Mouse (Mus musculus) gastrocnemius, postnatal 25 days (tissue): ENCODE results near the gene Wasf2. TPM values are rescaled to one million over a fixed set of nuclear protein-coding genes. Genes with fewer than 3 reads are reported as not detected.
A peak's percentile ranks its signal among the peaks of the same experiment; 100 is the strongest.

ENCODE experiments used
- DNase-seq: peaks from one replicate; pipeline ENCODE4 v3.0.0; 2022
- total RNA-seq, 2 experiments: library from RNA; stranded (reverse); gene quantifications; 1 replicate in 1 of 2; 2 replicates in 1 of 2; pipeline ENCODE4 v1.2.3; 2021

Wasf2 gene
- total RNA-seq, 2 experiments from 2014 or later = 33.8 to 39.7 TPM

DNA sequence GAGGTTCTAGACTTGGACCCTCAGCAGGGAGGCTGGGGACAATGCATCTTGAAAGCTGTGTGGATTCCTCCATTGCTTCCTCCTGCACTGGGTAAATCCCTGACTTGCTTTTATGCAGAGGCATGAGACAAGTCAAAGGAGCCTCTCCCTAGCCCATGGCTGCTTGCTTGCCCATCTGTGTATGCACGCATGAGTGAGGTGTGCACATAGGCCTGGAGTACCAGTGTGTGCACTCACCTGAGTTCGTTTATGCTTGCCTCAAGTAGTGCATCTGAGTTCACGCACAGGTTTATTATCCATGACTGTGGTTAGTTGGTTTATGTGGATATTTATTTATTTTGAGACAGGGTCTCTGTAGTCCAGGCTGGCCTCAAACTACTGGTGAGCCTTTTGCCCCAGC, 71.9 kb downstream of the Wasf2 start:
- no peak for DNase-seq

DNA sequence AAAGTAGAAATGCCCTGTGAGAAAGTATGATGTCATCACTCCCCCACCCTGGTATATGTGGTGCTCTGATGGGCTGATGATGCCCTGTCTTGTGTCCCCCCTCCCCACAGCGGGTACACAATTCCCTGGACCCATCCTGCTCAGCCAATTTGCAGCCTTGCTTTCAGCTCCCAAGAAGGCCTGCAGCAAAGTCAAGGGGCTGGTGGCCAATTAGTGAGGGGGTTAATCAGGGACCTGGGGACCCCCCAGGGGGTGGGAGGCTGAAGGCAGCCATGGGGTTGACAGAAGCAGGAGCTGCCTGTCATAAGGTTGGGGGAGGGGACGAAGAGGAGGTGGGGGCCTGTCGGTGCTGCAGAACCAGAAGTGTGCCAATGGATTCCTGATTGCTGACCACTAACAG, 73.3 kb downstream of the Wasf2 start:
- DNase-seq = no peak

- no peak for DNase-seq
Measured at GRCm38 (mm10) chr4:133204379-133204778, 74.1 kb downstream of the Wasf2 start.

DNA sequence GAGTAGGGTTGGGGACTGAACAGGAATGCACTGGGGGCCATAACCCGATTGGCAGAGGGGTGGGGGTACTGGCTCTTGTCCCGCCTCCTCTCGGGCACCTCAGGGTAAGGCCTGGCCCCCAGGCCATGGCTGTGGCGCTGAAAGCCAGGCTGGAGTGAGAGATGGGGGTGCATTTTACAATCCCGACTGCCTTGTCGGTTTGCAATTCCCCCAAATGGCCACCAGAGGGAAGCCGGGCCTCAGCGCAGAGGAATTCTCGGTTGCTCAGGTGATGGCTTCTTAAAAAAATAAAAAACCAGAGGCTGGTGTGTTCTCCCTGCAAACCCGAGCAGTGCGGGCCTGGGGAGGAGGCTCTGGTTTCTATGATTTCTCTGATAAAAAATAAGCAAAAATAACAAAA, 79.1 kb downstream of the Wasf2 start:
- no peak for DNase-seq

DNA sequence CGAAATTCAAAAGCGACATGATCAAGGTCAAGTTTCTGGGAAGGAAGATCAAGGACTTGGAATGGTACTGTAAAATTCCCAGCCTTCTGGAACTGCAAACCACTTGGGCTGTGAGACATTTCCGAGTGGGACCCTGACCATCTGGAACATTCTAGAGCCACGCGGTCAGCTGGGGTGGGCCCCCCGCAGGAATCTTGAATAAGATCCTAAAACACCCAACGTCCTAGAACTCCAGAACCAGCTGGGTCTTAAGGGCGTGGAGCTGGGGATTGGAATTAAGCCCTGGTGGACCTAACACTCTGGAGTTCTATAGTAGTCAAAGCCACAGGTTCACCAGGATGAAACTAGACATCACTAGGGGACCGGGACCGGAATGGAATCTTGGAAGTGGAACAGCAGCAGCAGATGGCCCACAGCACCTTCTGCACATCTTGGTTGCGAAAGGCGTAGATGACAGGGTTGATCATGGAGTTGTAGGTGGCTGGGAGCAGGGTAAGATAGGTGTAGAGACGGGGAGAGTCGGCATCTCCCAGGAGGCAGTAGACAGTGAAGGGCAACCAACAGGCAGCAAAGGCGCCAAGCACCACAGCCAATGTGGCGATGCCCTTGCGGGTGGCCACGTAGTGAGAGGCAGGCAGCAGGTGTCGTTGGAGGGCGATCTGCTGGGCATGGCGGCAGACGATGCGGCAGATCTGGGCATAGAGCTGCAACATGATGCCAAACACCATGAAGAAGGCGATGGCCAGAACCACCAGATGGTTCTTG, 79.9 kb downstream of the Wasf2 start:
- DNase-seq = no peak

DNA sequence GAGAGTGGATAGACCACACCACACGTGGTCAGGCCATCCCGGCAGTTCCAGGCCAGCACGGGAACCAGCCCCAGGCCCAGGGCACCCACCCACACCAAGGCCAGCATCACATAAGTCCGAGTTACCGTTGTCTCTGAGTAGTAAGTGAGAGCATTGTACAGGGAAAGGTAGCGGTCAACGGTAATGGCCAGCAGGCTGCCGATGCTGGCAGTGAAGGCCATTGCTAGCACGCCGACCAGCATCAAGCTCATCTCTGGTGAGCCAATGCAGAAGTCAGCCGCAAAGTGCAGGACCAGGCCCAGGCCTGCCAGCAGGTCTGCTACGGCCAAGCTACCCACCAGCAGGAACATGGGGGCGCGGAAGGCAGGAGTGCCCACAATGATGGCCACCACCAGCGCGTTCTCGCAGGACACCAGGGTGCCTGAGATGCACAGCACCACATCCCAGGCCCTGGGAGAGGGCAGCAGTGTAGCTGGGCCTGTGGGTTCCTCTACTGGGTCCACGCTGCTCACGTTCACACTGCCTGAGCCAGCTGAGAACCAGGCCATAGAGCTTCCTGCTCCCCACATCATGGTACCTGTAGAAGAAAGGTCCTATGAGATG, 80.6 kb downstream of the Wasf2 start:
- DNase-seq = no peak

DNA sequence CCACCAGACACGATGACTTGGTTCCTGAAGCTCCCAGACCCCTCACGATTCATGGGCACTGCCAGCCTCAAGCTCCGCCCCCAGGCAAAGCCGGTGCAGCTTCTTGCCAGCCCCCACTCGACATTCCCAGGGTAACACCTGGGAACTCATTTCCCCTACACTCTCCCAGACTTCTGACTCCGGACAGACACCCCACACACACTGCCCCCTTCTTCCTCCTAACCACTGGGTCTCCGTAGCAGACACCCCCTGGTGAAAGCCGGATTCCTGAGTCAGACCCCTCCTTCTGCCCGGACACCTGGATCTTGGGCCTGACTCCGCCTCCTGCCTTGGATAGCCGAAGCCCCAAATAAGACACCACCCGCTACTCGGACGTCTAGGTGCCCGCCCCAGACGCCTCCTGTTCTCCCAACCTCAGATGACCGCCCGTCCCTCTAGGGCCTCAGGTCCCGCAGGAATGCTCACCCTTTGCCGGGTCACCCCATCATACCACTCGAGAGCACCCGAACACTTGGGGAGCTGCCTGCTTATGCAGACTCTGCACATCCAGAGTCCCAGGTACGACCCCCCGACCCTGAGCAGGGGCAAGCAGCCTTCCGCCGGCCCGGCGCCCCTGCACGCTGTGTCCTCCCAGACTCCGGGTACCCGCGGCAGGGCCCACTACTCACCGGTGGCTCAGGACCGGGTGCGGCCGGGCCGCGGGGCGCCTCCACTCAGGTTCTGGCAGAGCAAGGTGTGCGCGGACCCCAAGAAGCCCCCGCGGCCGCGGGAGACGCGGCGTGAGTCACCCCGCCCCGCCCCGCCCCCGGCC, 81.7 kb downstream of the Wasf2 start, which contains the start of the genes Cd164l2 and Gpr3:
TSS of gene Cd164l2 (plus strand) at position 381 of the 811 bp plus-strand sequence.
TSS of gene Gpr3 (minus strand) at position 786 of the 811 bp plus-strand sequence.
- no peak for DNase-seq

GRCm38 (mm10) chr4:133212562-133213267, 82.4 kb downstream of the Wasf2 start:
- peak; percentile 79 for DNase-seq

DNA sequence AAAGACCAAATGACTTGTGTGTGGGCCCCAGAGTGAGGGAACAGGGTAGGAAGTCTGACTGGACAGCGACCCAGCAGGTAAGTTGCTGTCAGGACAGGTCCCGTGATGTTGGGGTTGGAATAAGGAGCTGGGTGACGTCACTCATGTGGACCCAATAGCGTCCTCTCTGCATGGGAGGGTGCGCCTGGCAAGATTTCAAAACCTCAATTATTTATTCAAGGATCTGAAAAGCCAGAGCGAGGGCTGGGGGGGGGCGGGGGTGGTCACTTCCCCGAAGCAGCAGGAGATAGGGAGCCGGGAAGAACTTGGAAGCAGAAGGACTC, 82.9 kb downstream of the Wasf2 start:
- no peak for DNase-seq

DNA sequence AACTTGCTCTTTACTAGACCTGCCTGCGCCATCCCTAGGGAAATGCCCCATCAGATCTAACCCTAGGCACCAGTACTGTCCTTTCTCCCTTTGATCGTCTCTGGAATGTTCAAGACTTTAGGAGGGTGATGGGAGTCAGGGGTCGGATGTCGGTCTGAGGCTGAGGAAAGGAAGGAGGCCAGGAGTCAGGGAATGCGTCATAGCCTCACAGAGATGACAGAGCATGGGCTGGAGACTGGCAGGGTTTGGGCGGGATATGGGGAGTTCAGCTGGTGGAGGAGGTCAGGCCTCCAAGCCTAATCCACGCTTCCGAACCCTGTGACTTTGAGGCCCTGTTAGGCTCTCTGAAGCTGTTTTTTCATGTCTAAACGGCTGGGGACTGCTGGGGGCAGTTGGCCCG, 83.4 kb downstream of the Wasf2 start:
- no peak for DNase-seq

DNA sequence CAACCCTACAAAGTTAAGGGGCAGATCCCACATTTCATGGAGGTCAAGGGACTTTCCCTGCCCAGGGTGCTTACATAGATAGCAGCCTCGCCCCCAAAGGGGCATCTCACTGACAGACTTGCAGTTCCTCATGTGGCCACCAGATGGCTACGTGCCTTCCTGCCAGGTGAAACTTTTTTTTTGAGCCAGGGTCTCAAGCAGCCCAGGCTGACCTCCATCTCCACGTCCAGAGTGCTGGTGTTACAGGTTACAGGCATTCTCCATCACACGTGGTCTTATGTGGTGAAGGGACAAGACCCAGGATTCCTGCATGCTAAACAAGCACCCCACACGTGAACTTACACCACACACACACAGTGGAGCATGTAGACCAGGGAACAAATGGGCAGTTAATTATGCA, 87.3 kb downstream of the Wasf2 start:
- no peak for DNase-seq

GRCm38 (mm10) chr4:133218745-133219144, 88.4 kb downstream of the Wasf2 start:
- no peak for DNase-seq

DNA sequence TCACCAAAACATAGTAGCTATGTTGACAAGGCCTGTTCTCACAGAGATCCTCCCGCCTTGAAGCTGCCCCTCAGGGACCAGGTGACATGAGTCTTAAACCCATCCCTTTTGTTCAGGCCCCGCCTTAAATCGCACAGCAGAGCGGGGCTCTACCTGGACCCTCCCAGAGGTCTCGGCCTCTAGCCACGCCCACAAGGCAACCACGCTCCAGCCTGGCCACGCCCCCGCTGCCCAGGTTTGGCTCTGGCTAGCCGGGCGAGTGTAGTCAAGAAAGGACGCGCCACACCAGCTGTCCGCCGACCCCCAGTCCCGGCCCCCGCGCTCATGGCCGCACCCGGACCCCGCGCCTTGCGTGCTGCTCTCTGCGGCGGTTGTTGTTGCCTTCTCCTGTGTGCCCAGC, 90.4 kb downstream of the Wasf2 start:
- DNase-seq = no peak

GRCm38 (mm10) chr4:133221701-133222100, 91.4 kb downstream of the Wasf2 start:
- no peak for DNase-seq

DNA sequence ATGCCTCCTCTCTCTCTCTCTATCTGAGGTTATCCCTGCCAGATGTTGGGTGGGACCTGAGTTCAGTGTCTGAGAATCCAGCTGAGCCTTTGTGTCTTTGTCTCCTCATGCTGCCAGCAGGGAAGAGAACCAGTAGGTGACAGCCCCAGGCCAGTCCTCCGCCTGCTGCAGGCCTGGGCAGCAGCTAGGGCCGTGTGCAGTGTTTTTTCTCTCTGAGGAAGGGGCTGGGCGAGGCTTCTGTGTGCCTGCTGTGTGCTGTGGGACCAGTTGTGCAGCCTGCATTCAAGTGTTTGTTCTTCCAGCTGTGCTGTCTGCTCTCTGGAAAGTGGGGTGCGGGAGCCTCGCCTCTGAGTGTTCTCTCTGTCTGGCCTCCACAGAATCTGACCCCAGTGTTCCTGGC, 93.6 kb downstream of the Wasf2 start:
- no peak for DNase-seq

DNA sequence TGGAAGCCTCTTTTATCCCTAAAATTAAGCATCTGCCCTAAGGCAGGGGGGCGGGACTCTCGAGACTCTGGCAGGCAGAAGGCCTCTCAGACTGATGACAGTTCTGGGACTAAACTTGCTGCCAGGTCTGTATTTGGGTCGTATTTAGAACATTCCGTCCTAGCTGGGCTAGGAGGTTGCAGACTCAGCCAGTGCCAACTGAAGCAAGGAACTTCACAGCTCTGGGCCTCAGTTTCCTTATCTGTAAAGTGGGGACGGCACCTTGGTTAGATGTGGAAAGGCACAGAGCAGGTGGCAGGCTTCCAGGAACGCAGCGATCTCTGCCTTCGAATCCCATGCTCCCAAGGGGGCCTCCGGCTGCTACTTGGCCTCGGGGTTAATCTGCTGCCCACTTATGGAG, 95.8 kb downstream of the Wasf2 start:
- DNase-seq = peak; percentile 70

DNA sequence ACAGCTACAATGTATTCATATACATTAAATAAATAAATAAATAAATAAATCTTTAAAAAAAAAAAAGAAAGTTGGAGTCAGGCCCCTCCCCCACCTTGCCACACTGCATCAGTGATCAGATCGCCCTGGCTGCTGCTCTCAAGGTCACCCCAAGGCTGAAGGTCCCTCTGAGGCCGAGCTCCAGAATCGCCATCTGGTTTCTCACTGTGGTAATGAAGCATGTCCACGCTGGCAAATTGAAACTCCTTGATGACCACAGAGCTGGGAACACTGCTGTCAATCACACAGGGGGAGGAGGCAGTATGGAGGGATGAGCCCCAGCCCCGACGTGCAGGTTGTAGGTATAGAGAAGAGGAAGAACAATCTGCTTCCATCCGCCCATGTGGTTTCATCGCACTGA, 97.3 kb downstream of the Wasf2 start:
- DNase-seq = no peak

DNA sequence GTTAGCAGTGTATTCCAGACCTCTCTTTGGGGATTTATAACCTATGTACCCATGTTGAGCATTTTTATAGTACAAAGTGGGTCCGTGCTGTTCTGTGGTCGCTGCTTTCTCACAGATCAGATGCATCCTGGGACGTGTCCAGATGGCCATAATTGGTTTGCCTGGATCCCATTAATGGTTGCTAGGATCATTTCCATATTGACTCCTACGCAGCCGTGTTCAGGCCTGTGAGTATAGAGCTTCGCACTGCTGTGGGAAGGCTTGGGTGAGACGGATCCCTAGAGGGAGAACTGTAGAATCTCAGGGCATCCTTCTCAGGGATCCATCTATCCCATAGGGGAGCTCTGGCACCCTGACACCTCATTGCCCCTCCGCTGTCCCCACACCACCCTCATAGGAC, 99.3 kb downstream of the Wasf2 start:
- no peak for DNase-seq

DNA sequence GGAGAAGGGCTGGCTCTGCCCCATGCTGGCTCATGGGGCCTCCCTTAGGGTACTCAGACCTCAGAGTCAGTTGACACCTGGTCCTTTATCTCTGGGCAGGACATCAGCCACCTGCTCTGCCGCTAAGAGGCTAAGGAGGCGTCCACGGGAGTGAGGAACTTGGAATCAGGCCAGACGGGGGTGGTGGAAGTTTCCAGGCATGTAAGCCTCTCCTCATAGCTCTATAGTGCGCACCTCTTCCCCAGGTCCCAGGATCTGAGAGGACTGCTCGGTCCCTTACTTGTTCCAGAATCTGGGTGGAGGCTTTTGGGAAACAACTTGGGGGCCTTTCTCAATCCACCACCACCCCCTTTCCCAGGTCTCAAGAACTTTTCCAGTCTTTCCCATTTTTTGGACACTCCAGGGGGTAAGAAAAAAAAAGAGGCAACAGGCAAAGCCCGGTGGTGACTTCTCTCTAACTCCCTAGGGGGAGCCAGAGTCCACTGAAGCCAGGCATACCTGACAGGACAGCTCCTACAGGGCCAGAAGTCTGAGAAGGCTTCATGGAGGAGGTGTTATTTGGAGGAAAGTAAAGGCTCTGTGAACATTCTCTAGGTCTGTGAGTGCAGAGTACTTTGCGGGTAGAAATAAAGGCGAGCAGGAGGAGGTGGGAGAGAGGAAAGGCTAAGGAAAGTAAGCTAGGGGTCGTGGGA, 103.1 kb downstream of the Wasf2 start:
- DNase-seq = no peak

DNA sequence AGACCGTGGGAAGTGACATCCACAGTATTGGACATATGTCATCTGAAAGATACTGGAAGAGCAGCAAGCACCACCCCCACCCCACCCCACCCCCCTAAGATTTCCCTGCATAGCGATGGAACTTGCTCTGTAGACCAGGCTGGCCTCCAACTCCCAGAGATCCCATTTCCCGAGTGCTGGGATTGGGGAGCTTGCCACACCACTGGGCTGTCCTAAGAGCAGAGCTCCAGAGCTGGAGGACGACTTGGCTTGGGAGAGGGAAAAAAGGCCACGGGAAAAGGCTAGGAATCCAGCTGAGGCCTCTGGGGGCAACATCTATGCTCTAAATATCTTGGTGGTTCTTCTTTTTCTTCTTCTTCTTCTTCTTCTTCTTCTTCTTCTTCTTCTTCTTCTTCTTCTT, 104.5 kb downstream of the Wasf2 start:
- DNase-seq = no peak

DNA sequence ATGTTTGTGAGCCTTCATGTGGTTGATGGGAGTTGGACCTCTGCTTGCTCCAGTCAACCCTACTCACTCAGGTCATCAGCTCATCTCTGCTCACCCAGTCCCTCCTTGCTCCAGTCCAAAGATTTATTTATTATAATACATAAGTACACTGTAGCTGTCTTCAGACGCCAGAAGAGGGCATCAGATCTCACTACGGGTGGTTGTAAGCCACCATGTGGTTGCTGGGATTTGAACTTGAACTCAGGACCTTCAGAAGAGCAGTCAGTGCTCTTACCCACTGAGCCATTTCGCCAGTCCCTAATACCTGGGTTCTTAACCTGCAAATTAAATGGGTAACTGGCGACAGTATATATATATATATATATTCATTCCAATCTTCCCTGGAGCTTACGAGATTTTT, 105.1 kb downstream of the Wasf2 start:
- no peak for DNase-seq

- no peak for DNase-seq
Measured at GRCm38 (mm10) chr4:133237911-133238310, 107.6 kb downstream of the Wasf2 start.
